Mouse (Mus musculus) liver, adult 2 months (tissue): ENCODE measurements around the gene Adamts6.

ENCODE experiments used
- CTCF ChIP-seq: fragments of 200-500 bp; IDR thresholded peaks from 2 replicates; pipeline ENCODE4 v1.5.1; 2011; ENCODE audit warnings: low read depth, low read length, control low read depth
- POLR2A ChIP-seq: fragments of 200-500 bp; IDR thresholded peaks from 2 replicates; pipeline ENCODE4 v1.6.1; 2011; ENCODE audit warnings: low read length, control low read depth; ENCODE audit not compliant: insufficient read depth; ENCODE audit errors: extremely low read depth

DNA sequence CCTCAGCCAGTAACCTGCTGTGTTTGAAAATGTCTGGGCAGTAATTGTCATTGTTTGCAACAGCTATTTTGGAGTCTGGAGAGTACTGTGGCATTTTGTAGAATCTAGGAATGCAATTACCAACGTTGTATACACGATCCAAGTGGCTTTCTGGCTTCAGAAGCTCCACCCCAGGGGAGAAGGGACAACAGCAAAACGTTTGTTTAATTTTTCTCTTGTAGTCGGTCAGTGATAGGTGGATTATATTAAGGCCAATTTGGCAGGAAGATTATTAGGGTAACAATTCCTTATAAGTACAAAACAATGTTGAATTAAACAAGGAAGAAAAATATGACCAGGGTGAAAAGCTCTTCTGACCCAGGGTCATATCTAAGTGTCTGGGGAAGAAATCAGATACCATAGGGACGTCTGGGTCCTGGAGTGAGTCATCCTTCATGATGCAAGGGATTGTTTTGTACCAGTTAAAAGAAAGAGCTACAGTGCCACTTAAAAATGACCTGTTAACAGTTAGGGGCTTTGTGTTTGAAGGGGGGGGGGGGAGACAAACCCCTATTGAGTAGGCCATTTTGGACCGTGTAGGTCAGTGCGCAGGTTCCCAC is 229.2 kb downstream of the Adamts6 start:
- no peak for TF ChIP-seq POLR2A
- TF ChIP-seq CTCF, result no peak
